Mouse (Mus musculus): ENCODE data around the gene Pex6. TPM values are rescaled to one million over a fixed set of nuclear protein-coding genes. Genes with fewer than 3 reads are reported as not detected.

Gene Pex6
- polyA plus RNA-seq, 1 experiment from 2014 or later: 18.8 TPM

Other genes with a start within 250 kb of the Pex6 start
- gene Ttbk1, start 223.8 kb upstream of the Pex6 start, polyA plus RNA-seq (2014; fragmentation: Nextera tagmentation; extraction: Ambion mirVana): 0.25 and 0.27 TPM in 2 replicates
- 56.3 and 65.5 TPM in 2 replicates for gene Dnph1, start 214.8 kb upstream of the Pex6 start, polyA plus RNA-seq (2014; fragmentation: Nextera tagmentation; extraction: Ambion mirVana)
- 3.6 and 5.6 TPM in 2 replicates for gene Cul9, start 165.1 kb upstream of the Pex6 start, polyA plus RNA-seq (2014; fragmentation: Nextera tagmentation; extraction: Ambion mirVana)
- gene Srf, start 155.3 kb upstream of the Pex6 start, polyA plus RNA-seq (2014; fragmentation: Nextera tagmentation; extraction: Ambion mirVana): 12.2 and 15.7 TPM in 2 replicates
- gene Ptk7, start 82.0 kb upstream of the Pex6 start, polyA plus RNA-seq (2014; fragmentation: Nextera tagmentation; extraction: Ambion mirVana): 37.6 and 45.2 TPM in 2 replicates
- gene Klc4, start 65.4 kb upstream of the Pex6 start, polyA plus RNA-seq (2014; fragmentation: Nextera tagmentation; extraction: Ambion mirVana): 31.0 and 32.3 TPM in 2 replicates
- gene Mrpl2, start 65.2 kb upstream of the Pex6 start, polyA plus RNA-seq (2014; fragmentation: Nextera tagmentation; extraction: Ambion mirVana): 99.2 and 104 TPM in 2 replicates
- gene Cul7, start 61.1 kb upstream of the Pex6 start, polyA plus RNA-seq (2014; fragmentation: Nextera tagmentation; extraction: Ambion mirVana): 45.9 and 47.2 TPM in 2 replicates
- 52.3 and 53.5 TPM in 2 replicates for gene Rrp36, start 37.1 kb upstream of the Pex6 start, polyA plus RNA-seq (2014; fragmentation: Nextera tagmentation; extraction: Ambion mirVana)
- 152 and 162 TPM in 2 replicates for gene Mea1, start 32.7 kb upstream of the Pex6 start, polyA plus RNA-seq (2014; fragmentation: Nextera tagmentation; extraction: Ambion mirVana)
- 101 and 105 TPM in 2 replicates for gene Klhdc3, start 30.5 kb upstream of the Pex6 start, polyA plus RNA-seq (2014; fragmentation: Nextera tagmentation; extraction: Ambion mirVana)
- 77.5 and 82.8 TPM in 2 replicates for gene Ppp2r5d, start 6.4 kb upstream of the Pex6 start, polyA plus RNA-seq (2014; fragmentation: Nextera tagmentation; extraction: Ambion mirVana)
- 0.33 and 0.67 TPM in 2 replicates for gene Gnmt, start 17.7 kb downstream of the Pex6 start, polyA plus RNA-seq (2014; fragmentation: Nextera tagmentation; extraction: Ambion mirVana)
- gene Cnpy3, start 40.8 kb downstream of the Pex6 start, polyA plus RNA-seq (2014; fragmentation: Nextera tagmentation; extraction: Ambion mirVana): 68.3 and 68.4 TPM in 2 replicates
- 0.59 and 0.77 TPM in 2 replicates for gene Ptcra, start 52.2 kb downstream of the Pex6 start, polyA plus RNA-seq (2014; fragmentation: Nextera tagmentation; extraction: Ambion mirVana)
- 79.1 and 84.9 TPM in 2 replicates for gene 2310039H08Rik, start 61.2 kb downstream of the Pex6 start, polyA plus RNA-seq (2014; fragmentation: Nextera tagmentation; extraction: Ambion mirVana)
- gene Rpl7l1, start 71.2 kb downstream of the Pex6 start, polyA plus RNA-seq (2014; fragmentation: Nextera tagmentation; extraction: Ambion mirVana): 139 and 149 TPM in 2 replicates
- 6.0 and 6.6 TPM in 2 replicates for gene Bicral, start 147.0 kb downstream of the Pex6 start, polyA plus RNA-seq (2014; fragmentation: Nextera tagmentation; extraction: Ambion mirVana)
- gene Tbcc, start 179.2 kb downstream of the Pex6 start, polyA plus RNA-seq (2014; fragmentation: Nextera tagmentation; extraction: Ambion mirVana): 52.6 and 54.3 TPM in 2 replicates
- not detected in 2 replicates for gene Prph2, start 199.0 kb downstream of the Pex6 start, polyA plus RNA-seq (2014; fragmentation: Nextera tagmentation; extraction: Ambion mirVana)